Mouse (Mus musculus) A20 (cell line): ENCODE data around the gene Oaz2.

Experiments used
- DNase-seq: peaks from one replicate; pipeline ENCODE4 v3.0.0-alpha.2; 2011; ENCODE audit warnings: low read depth, low spot score

The Oaz2 gene

DNA sequence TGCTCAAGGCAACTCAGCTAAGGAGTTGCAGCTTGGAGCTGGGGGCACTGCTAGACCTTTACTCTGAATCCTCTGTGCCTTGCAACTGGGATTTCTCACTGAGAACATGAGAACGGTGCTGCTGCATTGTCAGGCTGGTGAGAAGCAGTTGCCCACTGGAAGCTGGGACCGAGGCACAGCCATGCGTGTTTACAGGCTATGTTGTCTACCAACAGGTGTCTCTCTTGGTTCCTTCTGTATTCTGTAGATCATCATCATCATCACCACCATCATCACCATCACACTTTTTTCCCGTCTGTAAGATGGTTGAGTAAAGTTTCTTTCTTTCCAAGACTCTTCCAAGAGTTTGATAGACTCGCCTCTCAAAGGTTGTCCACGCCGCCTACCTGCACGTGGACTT lies at the start of gene Oaz2:
TSS of gene Oaz2 (plus strand) at position 301 of the 400 bp plus-strand sequence.
- no peak for DNase-seq

DNA sequence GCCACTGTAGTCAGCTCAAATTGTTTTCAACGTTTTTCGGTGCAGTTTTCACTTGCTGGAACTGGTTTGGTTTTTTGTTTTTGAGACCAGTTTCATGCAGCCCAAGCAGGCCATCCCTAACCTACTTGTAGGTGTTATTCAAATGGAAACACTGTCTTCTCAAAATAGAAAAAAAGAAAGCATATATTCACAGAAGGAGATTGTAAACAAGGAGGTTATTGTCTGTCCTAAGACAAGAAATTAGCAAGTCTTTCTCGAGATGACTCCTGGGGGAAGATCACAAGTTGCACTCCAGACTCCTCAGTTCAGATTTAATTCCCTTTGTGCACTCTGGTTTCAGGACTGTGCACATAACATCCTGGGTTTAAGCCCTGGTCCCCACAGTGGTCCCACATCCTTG lies 48.5 kb upstream of the Oaz2 start:
- no peak for DNase-seq

DNA sequence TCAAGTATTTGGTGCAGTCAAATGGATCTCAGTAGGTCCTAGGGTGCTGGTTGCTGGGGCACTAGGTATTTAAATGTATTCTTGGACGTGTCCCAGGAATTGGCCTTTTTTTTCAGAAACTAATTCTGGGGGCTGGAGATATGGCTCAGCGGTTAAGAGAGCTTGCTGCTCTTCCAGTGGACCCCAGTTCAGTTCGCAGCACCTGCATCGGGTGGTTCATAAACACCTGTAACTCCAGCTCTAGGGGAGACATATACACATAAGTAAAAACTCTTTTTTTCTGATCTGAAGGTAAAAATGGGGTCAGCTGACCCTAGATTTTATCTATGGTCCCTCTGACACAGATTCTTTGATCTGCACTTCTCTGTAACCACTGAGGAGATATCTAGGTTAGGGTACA lies 46.6 kb upstream of the Oaz2 start:
- no peak for DNase-seq

DNA sequence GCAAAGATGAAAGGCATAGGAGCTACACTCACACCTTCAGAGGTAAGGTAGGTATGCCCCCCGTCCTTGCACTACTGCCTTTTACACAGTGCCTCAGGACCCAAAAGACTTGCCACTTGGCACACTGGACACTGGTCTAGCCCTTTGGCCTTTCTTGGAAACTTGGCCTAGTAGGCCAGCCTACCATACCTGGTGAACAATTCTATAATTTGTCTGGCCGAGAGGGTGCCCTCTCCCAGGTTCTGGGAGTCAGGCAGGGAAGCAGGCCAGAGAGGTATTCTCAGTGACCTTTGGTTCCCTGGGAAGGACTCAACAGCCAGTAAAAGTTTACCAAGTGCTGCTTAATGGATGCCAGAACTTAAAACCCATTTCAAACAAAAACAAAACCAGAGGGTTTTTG lies 46.1 kb upstream of the Oaz2 start:
- DNase-seq, result no peak

DNA sequence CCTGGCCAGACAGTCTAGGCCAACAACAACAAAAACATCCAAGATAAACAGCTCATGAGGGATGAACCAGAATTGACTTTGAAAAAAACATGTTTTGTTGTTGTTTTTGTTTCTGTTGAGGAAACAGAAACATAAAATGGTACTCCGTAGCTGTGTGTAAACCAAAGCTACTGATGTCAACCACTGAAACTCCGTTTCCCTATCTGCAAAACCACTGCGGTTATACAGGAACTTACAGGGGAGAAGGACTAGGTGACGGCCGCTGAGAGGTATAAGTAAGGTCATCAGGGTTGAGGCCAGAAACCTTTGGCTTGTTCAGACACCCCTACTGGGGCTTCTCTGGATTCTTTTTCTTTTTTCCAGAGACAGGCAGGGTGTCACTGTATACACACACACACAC lies 45.0 kb upstream of the Oaz2 start:
- no peak for DNase-seq

DNA sequence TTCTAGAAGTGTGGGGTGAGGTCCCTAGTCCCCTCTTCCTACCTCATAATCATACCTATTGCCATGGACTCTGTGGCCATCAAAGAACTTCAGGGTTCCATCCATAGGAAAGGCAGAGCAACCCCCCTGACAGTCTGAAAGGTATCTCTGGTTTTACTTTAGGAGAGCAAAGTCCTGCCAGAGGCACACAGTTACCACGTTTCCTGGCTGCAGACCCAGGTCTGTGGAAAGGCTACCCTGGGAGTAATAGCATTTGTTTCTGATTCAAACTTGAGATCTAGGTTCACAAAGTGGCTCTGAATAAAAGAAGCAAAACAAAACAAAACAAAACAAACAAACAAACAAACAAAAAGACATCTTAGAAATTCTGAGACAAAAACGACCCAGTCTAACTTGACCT lies 43.5 kb upstream of the Oaz2 start:
- no peak for DNase-seq

DNA sequence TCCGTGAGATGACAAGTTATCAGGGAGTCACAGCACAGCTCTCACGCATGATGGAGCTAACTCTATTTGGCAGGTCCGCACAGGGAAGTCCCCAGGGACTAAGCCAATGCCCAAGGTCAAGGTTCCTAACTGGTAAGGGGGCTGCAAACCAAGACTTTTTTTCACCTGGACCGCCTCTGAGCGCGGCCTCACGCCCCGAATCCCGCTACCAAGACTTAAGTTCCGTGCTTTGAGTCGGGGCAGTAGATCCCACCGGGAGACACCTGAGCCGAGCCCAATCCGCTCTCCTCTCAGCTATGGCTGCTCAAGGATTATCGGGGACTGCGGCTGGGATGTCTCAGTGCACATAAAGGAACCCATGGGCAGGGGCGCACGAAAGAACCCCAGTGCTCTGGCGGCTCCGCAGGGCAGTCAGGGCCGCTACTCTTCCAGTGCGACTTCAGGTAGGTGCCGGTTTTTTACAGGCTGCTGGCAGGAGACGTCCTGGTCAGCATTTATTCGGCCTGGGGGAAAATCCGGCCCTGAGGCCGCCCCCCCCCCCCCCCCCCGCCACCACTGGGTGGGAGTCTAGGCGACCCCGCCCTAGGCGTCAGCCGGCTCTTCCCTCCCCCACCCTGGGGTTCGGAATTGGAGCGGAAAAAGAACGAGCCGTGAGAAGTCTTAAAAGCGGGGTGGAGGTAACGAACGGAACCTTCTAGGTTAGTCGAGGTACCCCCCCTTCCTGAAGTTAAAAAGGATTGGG lies 38.6 kb upstream of the Oaz2 start, which contains the start of gene Rbpms2:
TSS of gene Rbpms2 (plus strand) at position 624 of the 742 bp plus-strand sequence.
- no peak for DNase-seq

DNA sequence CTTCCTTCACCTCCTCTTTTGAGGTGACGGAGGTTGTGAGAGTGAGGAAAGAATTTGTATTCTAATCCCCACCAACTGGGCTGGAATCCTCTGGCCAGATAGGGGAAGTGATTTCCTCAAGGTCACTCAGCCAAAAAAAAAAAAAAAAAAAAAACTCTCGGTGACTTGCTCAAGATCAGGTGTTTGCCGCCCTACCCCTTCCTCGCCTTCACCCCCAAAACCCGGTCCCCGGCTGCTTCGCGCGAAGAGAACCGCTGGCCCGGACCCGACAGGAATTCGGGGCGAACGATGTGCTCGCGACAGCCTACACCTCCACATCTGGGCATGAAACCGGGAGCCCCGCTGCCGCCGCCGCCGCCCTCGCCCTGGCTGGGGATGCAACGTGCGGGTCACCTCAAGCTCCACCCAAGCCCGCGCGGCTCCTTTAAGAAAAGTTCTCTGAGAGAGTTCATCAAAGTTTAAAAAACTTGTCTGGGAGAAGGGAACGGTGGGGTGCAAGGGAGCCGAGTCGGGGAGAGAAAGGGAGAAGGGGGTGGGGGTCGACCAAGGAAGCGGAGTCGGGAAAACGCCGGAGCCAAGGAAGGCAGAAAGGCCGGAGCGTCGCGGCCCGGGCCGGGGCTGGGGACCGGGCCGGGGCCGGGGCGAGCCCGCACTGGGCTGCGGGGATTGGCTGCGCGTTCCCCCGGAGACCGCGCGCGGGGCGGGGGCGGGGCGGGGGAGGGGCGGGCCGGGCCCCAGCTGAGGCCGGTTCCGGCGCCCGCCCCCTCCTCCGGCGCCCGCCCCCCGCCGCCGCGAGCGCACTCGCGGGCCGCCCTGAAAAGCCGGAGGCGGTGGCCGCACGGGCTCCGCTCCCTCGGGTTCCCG lies 37.8 kb upstream of the Oaz2 start:
- peak; percentile 22 for DNase-seq

DNA sequence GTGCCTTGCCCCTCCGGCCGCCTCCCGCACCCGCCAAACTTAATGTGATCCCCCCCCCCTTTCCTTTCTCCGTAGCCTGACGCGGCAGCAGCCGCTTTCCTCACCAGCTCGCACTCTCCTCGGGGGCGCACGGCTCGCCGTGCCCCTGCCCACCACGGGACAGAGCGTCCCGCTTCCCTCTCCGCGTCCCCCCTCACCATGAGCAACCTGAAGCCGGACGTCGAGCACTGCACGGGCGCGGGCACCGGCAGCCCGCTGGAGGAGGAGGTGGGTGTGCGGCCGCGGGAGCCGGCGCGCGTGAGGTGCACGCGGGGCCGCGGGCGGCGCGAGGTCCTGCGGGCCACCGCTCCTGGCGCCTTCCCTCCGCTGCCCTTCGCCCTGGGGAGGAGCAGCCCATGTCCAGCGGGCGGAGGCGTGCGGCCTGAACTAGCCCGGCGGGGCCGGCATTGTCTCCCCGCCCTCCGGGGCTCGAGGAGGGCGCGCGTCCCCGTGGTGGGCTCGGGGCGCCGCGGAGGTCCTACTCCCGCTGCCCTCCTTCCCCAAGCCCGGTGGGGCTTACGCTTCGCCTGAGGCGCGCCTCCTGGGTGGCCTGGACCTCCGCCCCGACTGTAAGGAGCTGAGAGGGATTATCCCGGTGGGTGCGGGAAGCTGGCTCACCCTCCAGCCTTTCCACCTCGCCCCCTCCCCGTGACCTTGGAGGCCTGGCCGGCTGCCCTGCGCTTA lies 37.0 kb upstream of the Oaz2 start:
- no peak for DNase-seq

DNA sequence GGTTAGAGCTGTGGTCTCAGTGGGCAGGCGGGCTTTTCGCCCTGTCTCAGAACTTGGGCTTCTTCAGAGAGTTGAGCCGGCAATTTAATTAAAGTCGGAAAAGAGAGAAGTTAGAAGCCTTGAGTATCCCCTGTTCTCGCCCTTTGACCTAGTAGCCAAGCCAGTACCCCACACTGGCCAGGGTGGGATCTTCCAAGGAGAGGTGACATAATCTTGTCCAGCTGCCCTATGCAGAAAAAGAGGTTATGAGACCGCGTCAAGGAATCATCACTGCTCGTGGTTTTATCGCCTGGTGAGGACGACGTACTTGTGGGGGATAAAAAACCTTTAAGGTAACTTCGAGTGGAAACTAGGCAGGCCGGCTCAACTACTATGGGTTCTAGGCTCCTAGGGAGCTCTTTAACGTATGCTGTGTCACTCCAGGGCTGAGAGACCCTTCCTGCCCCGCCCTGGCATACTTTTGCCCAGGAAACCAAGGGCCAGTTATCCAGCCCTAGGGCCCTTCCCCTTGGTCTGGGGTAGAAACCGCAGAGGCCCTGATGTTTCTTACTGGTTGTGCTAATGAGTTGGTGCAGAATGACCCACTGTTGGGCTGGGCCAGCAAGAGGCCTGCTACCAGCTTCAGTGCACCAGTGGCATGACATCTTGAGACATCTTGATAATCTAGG lies 36.3 kb upstream of the Oaz2 start:
- no peak for DNase-seq

DNA sequence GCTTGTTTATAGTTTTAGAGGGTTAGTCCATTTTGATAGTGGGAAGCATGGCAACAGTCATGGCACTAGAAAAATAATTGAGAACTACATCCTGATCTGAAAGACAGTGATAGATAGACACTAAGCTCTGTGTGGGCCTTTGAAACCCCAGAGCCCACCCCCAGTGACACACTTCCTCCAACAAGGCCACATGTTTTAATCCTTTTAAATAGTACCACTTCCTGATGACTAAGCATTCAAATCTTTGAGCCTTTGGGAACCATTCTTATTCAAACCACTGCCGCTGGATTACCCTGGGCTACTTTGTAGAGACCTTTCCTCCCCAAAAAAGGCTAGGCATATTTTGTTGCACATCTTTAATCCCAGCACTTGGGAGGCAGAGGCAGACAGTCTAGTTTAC lies 32.0 kb upstream of the Oaz2 start:
- DNase-seq, result no peak

DNA sequence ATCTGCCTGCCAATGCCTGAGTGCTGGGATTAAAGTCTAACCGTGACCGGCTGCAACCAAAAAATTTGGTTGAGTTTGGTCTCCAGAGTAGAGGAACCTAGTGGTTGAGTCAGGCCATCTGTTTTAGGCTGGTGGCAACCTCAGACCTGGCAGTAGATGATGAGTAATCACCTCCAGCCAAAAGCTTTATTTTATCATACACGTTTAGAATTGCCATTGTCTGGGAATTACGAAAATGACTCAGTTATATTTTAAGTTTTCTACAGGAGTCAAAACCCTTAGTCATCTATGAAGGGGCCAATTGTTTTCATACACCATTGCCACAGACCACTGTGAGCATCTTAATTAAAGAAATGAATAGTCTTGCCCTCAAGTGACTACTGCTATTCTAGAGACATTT lies 30.9 kb upstream of the Oaz2 start:
- no peak for DNase-seq

DNA sequence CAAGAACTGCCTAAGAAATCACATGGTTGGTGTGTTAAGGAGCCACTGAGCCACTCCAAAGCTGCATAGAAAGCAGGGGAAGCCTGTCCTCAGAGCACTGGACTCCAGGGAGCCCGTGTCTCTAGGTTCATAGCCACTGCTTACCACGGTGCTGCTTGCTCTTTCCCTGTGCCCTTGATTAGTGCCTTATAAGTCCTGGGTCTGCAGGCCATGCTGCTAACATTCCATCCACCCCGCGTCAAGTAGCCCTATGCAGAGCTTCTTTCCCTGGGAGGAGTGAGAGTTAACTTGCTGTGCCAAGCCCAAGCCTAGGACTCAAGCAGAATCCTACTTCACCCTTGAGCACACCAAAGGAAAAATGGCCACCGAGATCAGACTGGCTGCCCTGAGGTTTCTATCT lies 28.7 kb upstream of the Oaz2 start:
- no peak for DNase-seq

DNA sequence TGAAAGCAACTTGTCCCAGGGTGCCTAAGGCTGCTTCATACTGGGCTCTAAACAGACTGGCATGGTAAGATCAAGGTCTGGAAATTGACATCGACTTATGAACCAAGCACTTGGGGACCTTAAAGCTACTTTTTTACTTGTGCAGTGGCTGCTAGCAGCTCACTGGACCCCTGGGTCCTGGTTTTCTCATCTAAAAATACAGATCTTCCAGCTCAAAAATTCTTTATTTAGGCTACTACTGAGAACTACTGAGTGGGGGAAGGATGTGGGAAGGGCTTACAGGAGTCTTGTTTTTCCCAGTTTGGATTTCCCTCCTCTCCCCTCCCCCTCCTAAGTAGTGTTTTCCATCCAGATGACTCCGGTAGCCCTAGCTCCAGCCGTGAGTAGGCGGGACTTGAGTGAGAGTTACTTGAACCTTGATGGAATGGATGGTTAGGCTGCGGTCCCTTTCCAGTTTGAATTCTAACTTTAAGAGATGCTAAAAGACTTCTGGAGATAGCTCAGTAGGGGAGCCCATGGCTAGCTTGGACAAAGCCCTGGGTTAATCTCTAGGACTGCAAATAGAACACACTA lies 26.9 kb upstream of the Oaz2 start:
- no peak for DNase-seq

DNA sequence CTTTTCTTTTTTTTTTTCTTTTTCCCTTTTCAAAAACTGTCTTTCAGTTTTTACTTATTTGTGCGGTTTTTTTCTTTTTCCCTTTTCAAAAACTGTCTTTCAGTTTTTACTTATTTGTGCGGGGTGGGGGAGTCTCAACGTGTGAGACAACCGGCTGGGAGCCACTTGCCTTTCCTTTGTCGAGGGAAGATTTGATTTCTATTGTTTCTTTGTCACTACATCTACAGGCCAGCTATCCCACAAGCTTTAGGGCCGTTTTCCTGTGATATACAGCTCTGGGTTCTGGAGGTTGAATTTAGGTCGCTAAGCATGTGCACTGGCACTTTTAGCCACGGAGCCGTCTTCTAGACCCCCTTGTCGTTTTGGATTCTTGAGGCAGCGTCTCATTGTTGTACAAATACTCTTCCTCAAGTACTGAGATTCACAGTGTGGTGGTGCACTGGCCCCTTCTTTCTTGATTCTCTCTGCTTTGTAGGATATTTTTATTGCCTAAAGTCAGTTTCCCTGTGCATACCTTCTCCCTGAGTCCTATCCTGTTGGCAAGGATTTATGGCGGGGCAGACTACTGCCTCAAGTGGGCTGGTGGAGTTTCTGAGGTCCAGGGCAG lies 26.3 kb upstream of the Oaz2 start:
- DNase-seq, result no peak

DNA sequence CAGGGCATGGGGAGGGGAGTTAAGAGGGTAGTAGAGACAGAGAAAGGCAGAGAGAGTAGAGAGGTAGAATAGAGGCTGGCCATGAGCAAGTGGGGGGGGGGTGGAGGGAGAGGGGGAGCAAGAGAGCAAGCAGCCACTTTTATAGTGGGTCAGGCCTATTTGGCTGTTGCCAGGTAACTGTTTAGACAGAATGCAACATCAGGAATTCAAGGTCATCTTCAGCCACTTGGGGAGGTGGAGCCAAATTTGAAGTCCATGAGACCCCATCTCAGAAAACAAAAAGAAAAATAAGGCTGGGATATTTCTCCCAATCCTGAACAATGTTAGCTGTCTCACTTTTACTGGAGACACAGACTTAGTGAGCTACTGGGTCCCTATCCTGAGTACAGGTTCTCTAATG lies 25.3 kb upstream of the Oaz2 start:
- DNase-seq, result no peak

DNA sequence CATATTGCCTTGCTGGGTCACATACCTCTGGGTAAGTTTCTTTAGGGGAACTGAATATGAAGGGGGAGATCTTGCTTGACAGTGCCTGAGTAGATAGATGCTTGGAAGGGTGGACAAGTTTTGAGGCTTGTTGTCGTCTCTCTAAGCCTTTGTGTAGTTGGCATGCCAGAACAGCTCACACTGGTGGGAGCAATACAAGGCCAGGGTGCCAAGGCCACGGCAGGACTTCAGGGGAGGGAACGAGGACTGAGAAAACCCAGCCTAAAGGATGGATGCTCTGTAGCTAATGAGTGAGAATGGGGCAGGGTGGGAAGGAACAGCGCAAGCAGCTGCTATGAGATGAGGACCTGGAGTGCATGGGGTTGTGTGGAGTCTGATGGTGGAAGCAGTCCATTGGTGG lies 22.8 kb upstream of the Oaz2 start:
- no peak for DNase-seq

DNA sequence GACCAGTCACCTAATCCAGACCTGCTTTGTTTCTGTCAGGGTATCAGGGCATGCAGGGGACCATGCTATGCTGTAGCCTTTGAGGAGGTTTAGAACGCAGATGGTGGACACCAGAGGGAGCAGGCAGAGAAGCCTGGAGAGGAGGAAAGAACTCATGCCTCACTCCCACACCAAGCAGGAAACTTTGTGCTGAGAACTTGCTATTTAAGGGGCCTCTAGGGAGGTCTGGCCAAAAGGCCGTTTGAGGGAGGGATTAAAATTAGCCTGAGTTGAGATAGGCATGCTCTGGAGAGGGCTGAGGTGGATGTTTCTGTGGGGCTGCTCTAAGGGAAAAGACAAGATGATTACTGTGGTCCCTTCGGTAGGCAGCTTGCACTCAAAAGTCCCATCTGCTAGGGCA lies 21.8 kb upstream of the Oaz2 start:
- no peak for DNase-seq

DNA sequence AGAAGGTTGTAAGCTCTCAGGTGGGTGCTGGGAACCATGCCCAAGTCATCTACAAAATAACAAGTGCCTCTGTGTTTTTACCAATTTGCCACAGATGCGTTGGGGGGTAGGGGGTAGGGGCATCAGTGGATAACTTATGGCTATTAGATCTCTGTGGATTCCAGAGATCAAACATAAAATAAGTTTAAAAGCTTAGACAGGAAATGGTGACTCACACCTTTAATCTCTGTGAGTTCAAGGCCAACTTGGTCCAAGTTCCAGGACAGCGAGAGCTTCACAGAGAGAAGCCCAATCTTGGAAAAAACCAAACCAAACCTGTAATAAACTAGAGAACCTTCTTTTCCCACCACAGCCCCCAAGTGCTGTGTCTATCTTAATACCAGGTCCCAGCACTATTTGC lies 21.0 kb upstream of the Oaz2 start:
- no peak for DNase-seq

DNA sequence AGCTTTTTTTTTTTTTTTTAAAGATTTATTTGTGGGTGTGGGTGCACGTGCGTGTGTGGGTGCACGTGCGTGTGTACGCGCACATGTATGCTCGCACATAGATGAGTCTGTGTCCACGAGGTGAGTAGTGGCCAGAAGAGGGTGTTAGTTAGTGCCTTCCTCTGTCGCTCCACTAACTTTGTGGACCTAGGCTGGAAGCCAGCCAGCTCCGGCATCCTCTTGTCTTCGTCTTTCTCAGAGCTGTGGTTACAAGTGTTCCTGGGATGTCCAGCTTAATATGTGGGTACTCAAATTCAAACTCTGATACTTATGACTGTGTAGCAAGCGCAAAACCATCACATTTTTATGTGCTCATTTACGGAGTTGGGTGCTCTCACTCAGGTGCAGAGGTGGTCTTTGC lies 19.1 kb upstream of the Oaz2 start:
- DNase-seq, result no peak

DNA sequence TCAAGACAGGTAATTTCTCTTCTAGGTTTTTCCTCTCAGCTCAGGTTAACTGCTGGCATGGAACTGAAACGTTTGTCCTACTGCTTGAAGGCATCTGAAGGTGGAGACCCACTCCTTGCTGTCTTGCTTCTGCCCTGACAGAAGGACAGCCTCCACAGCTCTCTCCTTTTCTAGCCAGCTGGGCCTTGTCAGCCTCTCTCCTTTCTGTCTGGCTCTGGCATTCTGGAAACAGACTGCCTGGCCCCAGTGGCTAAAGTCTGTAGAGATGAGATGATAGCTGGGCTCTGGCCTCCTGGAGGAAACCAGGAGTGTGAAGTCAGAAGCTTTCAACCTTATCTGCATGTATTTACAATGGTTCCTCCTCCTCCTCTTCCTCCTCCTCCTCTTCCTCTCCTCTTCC lies 17.8 kb upstream of the Oaz2 start:
- DNase-seq, result no peak
